Mouse (Mus musculus) heart, postnatal 14 days (tissue): ENCODE data around the gene Srrm4. TPM values are rescaled to one million over a fixed set of nuclear protein-coding genes. Genes with fewer than 3 reads are reported as not detected.

Experiments
- DNase-seq, 2 experiments: peaks; one replicate each; pipeline ENCODE4 v3.0.0; 2021 to 2022
- intact Hi-C: fragments of 180-260 bp; cut with DNase I; formaldehyde crosslinking; loops from one replicate; pipeline ENCODE4 v1.15.1; 2025
- total RNA-seq, 2 experiments: library from RNA; stranded (reverse); gene quantifications; 2 replicates each; pipeline ENCODE4 v1.2.3; 2021

The Srrm4 gene
- total RNA-seq, 2 experiments from 2014 or later: 4.7 to 6.3 TPM

DNA sequence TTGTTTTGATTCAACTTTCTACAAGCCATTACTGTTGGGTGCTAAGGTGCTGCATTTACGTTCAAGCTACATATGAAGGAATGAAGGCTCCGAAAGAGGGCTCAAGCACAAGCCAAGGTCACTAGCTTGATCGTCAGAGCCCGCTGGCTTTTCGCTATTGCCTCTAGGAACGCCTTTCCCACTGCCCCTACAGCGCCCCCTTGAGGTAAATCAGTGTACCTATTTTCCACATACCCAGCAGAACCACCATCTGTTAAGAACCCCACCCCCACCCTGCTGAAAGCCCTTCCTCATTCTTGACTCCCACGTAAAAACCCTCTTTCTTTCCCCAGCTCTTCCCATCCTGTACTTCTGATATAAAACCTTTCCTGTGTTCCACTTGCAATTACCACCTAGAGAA is 35.0 kb downstream of the Srrm4 start:
- DNase-seq: no peak
- intact Hi-C loops: no loop called here

DNA sequence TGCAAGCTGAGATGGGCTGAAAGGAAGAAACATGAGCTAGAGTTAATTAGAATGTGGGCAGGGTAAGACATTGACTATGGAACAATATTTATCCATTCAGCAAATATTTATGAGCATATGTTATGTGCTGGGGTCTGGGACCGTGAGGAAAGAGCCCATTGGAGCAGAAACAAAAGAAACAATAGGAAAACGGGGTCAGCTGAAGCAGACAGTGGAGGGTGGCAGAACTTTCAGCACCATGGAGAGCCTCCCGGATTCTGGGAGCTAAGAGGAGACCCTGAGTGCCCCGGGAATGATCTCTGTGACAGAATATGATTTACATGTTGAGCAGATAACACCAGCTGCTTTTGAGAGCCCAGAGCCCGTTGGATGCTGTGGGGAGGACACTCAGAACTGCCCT is 37.7 kb downstream of the Srrm4 start:
- intact Hi-C loops: no loop called here
- peak in 1 of 2 experiments; percentile 19 for DNase-seq

DNA sequence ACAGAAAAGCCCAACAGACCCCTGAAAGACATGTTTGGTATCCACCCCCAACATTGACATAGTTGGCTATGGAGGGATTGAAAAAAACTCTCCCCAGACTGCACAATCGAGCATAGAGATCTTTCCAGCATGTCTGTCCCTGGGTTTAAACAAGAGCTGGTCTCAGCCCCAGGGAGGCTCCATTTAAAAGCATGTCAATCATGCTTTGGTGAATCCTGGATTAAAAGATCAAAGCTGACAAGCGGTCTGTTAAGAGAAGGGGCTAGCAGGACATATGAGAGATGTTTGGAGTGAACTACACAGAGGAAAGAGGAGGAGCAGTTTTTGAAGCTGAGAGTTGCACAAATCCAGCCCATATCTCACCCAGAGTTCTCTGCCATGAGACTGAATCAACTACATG is 38.5 kb downstream of the Srrm4 start:
- intact Hi-C loops: no loop called here
- DNase-seq: no peak

DNA sequence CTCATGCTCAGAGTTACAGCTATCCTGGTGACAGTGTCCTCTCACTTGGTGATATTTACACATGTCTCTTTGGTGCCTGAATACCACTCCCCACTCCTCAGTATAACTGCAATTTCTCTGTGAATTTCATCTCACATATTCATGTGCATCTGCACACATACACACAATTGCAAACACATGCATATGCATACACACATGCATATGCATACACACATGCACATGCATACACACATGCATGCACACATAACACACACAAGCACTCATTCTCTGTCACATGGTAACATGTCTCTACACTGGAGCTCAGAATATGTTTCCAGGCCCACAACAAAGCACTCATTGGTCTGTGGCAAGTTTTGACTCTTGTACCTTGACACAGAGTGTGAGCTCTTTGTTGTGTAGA is 39.0 kb downstream of the Srrm4 start:
- DNase-seq: no peak
- intact Hi-C loops: no loop called here

DNA sequence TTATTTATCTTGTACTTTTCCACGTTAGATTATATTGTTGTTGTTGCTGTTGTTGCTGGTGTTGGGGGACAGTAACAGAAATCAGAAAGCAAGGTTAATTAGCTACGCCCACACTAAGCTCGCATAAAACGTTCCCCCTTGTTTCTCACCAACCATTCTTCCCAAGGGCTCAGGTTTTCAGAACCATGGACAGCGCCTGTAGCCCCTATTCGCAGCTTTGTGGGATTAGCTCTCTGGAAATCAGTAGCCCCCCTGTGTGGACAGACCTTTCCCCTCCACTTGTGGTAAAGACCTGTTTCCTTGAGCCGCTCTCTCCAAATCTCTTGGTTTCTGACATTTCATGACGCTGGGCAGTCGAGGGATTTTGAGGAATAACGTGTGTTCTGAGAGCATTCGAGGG is 45.9 kb downstream of the Srrm4 start:
- peak in 1 of 2 experiments; percentile 28 for DNase-seq
- intact Hi-C loops: loop anchor here (5.0 kb wide), 1 partner anchor 313 kb away; no protein-coding TSS in a partner anchor

DNA sequence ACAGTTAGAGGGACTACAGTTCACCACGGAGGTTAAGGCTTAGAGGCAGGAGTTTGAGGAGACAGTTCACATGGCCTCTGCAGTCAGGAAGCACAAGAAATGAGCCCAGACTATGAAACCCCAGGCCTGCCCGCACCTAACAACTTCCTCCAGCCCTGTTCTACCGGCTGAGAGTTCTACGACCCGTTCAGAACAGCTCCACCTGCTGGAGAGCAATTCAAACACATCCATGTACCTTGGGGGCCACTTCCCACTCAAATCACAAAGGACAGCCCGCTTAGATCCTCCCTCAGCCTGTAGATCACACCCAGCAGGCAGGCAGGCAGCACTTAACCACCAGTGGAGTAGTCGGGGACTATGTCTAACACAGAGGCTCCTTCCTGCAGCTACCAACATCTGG is 49.3 kb downstream of the Srrm4 start:
- peak in 1 of 2 experiments; percentile 2 for DNase-seq
- intact Hi-C loops: no loop called here

DNA sequence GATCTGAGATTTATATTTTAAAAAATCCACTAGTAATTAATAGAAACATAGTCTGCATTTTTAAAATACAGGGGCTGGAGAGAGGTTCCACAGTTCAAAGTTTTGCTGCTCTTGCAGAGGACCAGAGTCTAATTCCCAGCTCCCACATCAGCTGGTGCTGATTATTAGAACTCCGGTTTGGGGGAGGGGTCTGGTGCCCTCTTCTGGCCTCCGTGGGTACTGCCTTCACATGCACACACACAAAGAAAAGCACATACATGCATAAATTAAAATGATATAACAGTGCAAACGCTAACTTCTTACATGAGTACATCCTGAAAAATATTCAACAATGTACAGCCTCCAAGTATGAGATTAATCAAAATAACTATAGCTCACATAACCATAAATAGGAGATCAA is 50.5 kb downstream of the Srrm4 start:
- intact Hi-C loops: no loop called here
- no peak for DNase-seq

DNA sequence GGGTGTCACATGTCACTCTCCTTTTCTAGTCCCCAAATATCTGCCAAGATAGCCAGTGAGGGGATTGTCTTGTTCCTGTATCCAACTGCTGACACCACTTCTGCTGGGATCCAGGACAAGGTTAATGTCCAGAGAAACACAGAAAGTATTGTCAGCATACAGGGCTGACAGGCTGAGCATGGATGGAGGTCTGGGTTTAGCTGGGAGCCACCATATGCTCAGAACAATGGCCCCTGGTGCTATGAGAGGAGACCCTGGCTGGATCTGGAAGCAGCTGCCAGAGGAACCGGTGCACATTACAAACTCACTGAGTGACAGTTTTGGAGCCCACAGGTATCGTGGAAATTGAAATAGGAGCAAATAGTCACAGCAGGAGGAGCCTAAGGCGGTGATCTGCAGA is 52.3 kb downstream of the Srrm4 start:
- intact Hi-C loops: no loop called here
- no peak for DNase-seq

DNA sequence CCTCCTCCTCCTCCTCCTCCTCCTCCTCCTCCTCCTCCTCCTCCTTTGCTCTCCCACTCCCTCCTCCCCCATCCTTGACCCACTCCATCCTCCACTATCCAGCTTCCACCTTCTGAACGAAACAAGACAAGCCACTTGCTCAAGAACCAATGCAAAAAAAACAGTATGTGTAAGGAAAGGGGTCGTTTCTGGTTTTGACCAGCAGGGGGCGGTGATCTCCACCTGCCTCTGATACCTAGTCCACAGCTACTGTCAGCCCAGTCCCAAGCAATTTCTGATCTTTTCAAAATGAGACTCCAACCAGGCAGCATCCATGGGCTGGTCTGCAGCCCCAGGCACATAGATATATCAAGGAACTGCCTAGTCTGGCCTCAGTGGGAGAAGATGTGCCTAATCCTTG is 53.1 kb downstream of the Srrm4 start:
- DNase-seq: no peak
- intact Hi-C loops: no loop called here

DNA sequence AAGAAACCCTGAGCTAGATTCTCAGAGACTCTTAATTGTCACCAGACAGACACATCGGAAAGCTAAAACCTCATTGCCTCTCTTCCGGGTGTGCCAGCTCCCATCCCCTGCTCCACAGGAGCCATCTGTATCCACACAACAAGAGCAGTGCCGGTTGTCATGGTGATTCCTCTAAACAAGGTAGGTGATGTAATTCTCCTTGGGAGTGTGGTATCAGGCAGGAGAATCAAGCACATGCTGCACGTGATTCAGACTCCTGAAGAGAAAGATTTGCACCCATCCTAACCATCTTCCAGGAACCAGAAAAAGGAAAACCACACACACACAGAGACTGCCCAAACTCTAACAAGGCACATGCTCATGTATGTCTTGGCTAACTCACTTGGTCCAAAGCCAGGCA is 65.3 kb downstream of the Srrm4 start:
- intact Hi-C loops: no loop called here
- DNase-seq: no peak

DNA sequence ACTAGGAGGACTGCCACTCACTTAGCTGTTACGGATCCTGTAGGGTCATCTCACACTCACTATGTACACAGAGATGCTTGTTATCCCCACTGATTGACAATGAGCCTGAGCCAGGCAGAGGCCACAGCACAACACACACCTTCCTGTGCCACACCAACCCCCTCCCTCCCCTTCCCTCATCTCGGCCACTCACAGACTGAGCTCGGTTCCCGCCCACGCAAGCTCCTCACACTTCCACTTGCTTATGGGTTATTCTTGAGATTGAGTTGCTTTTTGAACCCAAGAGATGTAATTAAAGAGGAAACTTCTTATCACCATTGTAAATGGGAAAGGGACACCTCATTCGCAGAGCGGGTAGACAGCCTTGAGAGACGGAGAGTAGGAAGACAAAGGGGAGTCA is 66.3 kb downstream of the Srrm4 start:
- DNase-seq: no peak
- intact Hi-C loops: no loop called here

DNA sequence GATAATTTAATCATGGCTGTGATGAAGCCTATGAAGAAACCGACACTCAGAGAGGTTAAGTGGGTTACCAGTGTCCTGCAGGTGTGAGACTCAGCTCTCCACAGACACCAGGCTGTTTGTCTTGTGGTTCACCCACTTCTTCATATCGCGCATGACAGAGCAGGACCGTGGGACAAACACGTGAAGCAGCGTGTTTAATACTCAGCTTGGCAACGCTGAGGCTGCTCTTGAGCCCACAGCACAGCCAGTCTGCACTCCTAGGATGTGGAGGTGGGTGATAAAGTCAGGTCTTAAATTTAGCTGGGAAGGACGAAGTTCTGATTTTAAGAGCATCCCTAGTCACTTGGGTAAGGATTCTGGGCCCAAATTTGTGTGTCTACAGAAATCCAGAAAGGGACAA is 68.1 kb downstream of the Srrm4 start:
- DNase-seq: no peak
- intact Hi-C loops: no loop called here

DNA sequence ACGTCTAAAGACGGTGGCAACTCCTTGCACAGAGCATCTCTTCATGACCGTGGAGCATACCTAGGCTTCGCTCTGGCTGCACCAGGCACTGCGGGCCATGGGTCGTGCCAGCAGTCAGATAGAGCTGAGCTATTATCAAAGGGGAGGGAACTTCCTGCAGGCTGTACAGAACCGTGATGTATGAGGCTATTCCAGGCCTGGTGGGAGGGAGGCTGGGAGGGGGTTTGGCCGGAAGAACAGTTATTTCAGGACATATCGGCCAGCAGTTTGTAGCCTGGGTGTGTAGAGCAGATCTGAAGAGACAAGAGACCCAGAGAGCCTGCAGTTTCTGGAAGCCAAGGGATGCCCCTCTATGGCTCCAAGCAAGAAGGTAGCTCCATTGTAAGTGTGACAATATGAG is 68.5 kb downstream of the Srrm4 start:
- intact Hi-C loops: no loop called here
- no peak for DNase-seq

DNA sequence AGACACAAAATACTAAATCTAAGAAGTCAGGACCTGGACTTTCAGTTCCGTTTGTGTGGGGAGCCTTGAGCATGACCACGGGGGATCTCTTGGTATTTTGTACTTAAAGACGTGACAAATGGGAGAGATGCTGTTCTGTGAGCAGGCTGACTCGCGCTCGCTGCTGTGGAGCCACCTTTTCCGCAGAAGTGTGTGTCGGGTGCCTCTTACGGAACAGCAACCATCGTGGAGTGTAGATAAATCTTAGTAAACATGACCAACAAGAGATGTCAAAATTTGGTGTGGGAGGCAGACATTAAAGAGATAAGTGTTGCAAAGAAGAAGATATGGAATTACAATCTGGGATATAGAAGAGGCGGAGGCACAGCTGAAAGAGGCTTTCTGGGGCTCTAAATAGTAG is 69.3 kb downstream of the Srrm4 start:
- no peak for DNase-seq
- intact Hi-C loops: no loop called here

DNA sequence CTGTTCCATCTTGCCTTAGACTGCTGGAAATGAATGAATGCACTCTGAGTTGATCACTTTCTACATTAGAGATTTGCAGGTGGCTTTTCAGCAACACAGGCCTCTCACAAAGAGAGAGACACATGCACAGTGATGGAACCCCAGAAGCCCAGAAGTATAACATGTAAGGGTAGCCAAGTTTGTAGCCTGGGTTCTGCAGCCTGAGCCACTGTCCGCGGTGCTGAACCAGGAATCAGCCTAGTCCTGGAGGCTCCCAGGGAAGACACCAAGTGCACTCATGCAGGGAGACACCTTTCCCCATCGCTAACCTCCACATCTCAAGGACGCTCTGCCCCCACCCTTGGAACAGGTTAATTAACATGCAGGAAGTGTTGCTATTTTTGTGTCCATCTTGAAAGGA is 73.6 kb downstream of the Srrm4 start:
- intact Hi-C loops: no loop called here
- DNase-seq: peak; percentile 26 to 33

DNA sequence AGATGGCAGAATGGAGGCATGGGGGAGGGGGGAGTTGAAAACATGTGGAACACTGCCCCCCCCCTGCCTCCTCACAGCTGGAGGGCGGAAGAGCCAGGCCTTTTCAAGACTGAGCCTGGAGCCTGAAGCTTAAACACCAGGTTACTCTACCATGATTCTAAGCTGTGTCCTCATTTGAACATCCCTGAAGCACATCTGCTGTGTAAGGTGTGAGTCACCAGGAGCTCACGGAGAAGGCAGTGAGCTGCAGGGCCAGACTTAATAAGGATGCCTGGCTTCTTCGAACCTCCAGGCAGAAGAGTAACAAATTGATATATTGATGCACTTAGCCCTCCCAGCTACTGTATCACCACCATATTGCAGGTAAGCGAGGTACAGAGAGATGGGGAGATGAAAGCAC is 79.5 kb downstream of the Srrm4 start:
- DNase-seq: no peak
- intact Hi-C loops: no loop called here

DNA sequence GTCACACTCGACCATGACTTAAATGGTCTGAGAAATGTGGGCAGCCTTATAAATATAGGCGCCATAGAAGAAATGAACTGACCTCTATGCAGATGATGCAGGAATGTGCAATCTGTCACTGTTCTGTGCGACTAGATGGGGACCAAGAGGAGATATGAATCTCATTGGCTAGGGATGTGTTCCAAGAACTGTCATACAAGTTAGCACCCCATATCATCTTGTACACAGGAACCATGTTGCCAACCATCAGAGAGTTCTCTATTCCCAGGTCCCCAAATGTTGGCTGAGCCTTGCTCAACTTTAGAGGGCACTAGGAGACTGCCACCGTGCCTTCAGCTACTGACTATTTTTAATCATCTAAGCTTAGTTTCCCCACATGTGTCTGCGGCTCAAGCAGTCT is 81.4 kb downstream of the Srrm4 start:
- no peak for DNase-seq
- intact Hi-C loops: no loop called here

DNA sequence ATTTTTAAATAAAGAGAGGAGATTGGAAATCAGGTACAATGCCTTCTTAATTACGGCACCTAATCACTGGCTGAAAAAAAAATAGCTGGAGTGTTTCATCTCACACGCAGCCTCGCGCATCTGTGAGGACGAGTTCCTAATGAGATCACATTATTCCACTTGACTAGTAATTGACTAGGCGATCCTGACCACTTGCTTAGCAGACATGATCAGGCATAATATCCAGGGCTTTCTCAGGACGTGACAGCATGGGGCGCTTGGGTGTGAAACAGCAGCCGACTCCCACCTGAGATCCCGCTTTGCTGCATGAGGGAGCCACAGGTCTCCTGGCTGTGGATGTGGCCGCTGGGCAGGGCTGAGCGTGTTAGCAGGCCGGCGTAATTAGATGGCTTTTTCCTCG is 90.3 kb downstream of the Srrm4 start:
- intact Hi-C loops: no loop called here
- no peak for DNase-seq

DNA sequence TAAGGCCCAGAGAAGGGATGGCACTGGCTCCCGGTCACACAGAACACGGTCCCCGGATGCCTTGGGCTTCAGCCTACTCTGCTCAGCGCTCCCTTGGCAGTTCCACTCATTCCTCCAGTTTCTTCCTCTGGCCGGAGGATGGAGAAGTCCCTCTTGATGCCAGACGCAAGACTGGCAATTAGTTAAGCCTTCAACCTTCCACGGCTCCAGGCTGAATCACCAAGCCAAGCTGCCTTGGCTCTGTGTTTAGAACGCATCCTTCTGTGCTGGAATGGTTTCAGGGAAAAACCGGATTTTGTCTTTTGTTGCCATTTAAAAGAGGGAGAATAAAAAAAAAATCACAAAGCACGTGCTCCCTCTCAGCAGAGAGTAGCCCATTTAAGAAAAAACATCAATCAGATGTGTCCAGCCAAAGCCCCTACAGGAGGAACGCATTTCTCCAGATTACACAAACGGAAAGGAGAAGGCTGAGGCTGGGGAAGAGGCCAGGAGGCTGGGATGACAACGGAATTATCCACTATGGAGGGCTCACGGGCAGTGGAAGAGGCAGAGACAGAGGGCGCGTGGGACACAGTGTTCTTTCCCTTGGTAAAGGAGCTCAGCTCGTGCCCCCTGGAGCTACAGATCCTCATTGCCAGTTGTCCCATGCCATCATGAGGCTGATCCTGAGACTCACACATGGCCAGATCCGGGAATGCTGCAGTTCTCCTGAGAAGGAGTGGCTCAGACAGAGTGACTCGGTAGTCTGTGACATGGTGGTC is 92.6 kb downstream of the Srrm4 start:
- DNase-seq: no peak

DNA sequence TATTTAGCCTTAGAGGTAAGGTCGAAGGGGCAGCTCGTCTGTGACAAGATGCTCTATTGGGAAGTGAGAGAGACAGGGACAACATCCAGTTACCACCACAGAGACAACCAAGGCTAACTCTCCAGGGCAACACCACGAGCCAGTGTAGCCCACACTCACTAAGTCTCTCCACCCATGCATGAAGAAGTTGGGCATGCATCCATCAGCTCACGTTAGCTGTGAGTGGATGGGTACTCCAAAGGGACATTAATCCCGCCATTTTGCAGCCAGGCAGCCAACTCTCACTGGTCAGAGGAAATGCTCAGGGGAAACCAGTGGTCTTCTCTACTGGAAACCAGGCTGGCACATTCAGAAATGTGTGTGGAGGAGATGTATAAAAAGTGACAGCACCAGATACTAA is 93.8 kb downstream of the Srrm4 start:
- intact Hi-C loops: no loop called here
- no peak for DNase-seq

More for the DNA sequence above, 92.6 kb downstream of the Srrm4 start:
- intact Hi-C loops: no loop called here

DNA sequence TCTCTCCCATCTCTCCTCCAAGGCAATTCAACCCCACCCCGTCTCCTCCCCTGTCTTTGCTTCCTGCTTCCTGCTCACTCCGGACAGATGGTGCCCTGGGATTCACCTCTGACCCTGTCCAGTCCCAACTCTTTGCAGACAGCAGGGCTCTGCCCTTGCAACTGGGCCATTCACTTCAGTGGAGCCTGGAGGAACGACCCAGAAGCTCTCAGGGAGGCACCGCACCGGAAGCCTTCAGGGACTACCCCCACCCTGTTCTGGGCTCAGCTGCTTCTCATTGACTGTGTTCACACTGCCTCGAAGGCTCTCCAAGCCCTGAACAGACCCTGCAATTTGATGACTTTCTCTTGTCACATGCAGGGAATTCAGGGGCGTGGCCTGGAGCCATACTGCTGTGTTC is 94.4 kb downstream of the Srrm4 start:
- DNase-seq: no peak
- intact Hi-C loops: no loop called here

DNA sequence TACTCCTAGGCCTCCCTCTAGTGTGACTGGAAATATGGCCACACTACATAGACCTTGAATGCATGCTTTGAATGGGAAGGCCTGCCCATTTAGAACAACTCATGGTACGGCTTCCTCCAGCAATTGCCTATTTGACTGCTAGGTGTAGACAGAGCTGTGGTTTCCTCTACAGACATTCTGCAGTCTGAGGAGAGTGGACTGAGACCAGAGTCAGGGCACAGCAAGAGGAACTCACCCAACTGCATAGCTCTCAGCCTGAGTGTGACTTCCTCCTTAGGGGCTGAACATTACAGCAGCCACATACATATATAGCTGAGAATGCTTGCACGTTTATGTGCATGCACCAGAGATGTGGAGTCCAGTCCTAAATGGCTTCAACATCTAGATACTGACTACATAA is 94.9 kb downstream of the Srrm4 start:
- intact Hi-C loops: no loop called here
- no peak for DNase-seq

DNA sequence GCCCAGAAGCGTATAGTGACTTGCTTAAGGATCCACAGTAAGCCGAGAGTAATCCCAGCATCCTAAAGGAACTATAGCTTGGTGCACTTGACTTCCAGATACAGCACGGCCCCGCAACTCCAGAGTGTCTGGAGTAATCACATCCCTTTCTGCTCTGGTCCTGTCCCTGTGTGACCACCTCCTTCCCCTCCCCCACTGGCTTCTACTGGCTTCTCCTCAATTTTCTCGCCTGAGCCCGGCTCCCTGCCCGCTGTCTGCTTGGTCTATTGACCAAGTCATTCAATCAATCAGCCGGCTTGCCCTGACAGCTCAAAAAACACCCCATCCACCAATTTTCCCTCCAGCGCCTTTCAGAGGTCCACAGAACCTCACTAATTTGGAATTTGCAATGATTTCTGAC is 96.2 kb downstream of the Srrm4 start:
- intact Hi-C loops: no loop called here
- no peak for DNase-seq
